Mouse (Mus musculus) G1E (cell line): Measurements from ENCODE around the gene Dgat2. TPM values are rescaled to one million over a fixed set of nuclear protein-coding genes. Genes with fewer than 3 reads are reported as not detected.

ENCODE experiments used
- ATAC-seq: 2 replicates; pipeline ENCODE4 v1.8.0; 2016; ENCODE audit warnings: mild to moderate bottlenecking; ENCODE audit not compliant: insufficient number of reproducible peaks, poor library complexity, low FRiP score, severe bottlenecking; ENCODE audit errors: extremely low read depth
- DNase-seq: peaks from one replicate; pipeline ENCODE4 v3.0.0; 2012; ENCODE audit warnings: low spot score
- H3K27me3 ChIP-seq: 2 replicates; pipeline ENCODE4 v1.6.1; 2012; ENCODE audit warnings: mild to moderate bottlenecking, low read length, inconsistent platforms; ENCODE audit not compliant: insufficient read depth
- H3K36me3 ChIP-seq: replicated peaks from 2 replicates; pipeline ENCODE3; 2012; ENCODE audit warnings: mild to moderate bottlenecking, inconsistent platforms
- H3K4me1 ChIP-seq: 2 replicates; pipeline ENCODE4 v1.6.1; 2012; ENCODE audit warnings: low read depth, low read length, inconsistent platforms, mixed read lengths; ENCODE audit not compliant: insufficient read depth
- H3K4me3 ChIP-seq: 2 replicates; pipeline ENCODE4 v1.5.1; 2012; ENCODE audit warnings: low read depth, mild to moderate bottlenecking, inconsistent platforms, low read length, moderate library complexity, mixed read lengths
- H3K9me3 ChIP-seq: replicated peaks from 2 replicates; pipeline ENCODE4 v1.6.1; 2012; ENCODE audit warnings: inconsistent platforms
- CTCF ChIP-seq: IDR thresholded peaks from 2 replicates; pipeline ENCODE4 v1.5.1; 2012; ENCODE audit warnings: low read depth, low read length, inconsistent platforms, mixed read lengths
- GATA1 ChIP-seq: IDR thresholded peaks from 2 replicates; pipeline ENCODE4 v1.6.1; 2012; ENCODE audit warnings: borderline replicate concordance, low read length, inconsistent platforms, mixed read lengths
- GATA2 ChIP-seq: IDR thresholded peaks from 2 replicates; pipeline ENCODE4 v1.6.1; 2012; ENCODE audit warnings: low read depth, low read length, inconsistent platforms, borderline replicate concordance
- POLR2AphosphoS5 ChIP-seq: IDR thresholded peaks from 2 replicates; pipeline ENCODE4 v1.6.1; 2012; ENCODE audit warnings: low read depth, low read length, inconsistent platforms; ENCODE audit not compliant: insufficient replicate concordance
- TAL1 ChIP-seq: conservative IDR thresholded peaks from 2 replicates; pipeline ENCODE4 v1.6.1; 2012; ENCODE audit warnings: low read depth, low read length, inconsistent platforms, mixed read lengths
- polyA plus RNA-seq: library from polyadenylated mRNA; stranded (reverse); fragments of >175 nt; gene quantifications from 2 replicates; pipeline ENCODE4 v1.2.3, GENCODE M21; 2012
- total RNA-seq, 2 experiments: library from RNA; stranded (forward) in 1 of 2; stranded (reverse) in 1 of 2; fragments of 200-1000 nt in 1 of 2; fragments of >200 nt in 1 of 2; fragmentation: Nextera tagmentation in 1 of 2; gene quantifications; 2 replicates each; pipeline ENCODE4 v1.2.3; 2014 to 2017

Gene Dgat2
- total and polyA plus RNA-seq, 3 experiments, result 0.08 to 0.27 TPM; not detected in 1

DNA sequence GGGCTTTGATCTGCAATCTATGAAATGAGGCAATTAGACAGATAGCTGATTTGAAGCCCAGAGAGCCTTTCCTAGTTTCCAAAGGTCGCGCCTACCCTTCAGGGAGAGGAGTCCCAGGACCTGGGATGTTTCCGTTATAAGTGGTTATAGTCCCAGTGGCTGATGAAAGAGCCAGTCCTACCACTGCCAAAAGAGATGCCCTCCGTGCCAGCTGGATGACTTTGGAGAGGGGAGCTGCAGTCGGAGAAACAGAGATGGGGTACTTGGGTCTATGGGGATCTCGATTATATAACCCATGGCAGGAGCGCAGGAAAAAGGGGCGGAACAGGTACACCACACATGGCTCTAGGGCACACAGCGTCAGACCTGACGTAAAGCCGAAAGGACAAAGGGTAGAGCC is 20.6 kb downstream of the Dgat2 start:
- ATAC-seq (no peak), DNase-seq (no peak)
- Histone ChIP-seq H3K4me1 (peaks cover 14% of the 10 kb centered on the region), H3K36me3 (no peaks in the 10 kb centered on the region), H3K4me3 (no peak overlapping the region), H3K9me3 (no peaks in the 10 kb centered on the region), H3K27me3 (peaks cover 63% of the 10 kb centered on the region)
- no peak for TF ChIP-seq POLR2AphosphoS5
- no peak for TF ChIP-seq GATA1
- TF ChIP-seq GATA2, result no peak
- TF ChIP-seq TAL1, result no peak

DNA sequence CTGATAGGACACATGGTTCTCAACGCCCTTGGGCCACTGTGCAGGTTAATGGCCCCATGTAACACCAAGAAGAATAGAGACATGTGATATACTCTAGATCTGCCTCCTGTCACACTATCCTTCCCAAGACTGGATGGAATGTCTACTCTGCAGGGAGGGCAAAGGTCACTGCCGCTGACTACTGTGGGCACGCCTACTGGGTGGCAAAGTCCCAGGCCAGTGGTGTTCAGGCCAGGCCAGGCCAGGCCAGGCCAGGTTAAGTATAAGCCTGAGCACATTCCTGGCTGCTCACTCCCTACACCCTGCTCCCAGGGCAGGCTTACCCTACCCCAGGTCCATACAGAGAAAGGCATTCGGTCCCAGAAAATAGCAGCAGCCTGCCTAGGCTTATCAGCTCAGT is 21.0 kb downstream of the Dgat2 start:
- TF ChIP-seq POLR2AphosphoS5 (no peak), CTCF (no peak), GATA2 (no peak), TAL1 (no peak), GATA1 (no peak)
- ATAC-seq (no peak), DNase-seq (no peak)

DNA sequence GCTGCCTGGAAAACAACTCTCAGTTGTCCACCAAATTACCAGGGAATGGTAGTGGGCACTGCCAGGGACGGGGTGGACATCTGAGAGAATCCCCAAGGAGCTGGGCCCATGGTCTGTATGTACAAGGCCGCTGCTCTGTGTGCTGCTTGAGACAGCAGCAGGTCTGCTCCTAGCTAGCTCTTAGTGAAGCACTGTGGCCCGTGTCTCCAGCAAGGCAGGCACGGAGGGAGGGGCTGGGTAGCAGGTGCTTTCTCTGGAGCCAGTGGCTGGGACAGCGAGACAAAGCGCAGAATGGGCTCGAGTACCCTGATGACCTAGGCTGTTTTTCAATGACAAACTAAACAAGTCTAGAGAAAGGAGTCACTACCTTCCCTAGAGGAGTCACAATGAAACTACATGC is 21.5 kb downstream of the Dgat2 start:
- Histone ChIP-seq H3K36me3 (no peaks in the 10 kb centered on the region), H3K4me3 (no peak overlapping the region; the same call in 1 of the 2 replicates), H3K9me3 (no peaks in the 10 kb centered on the region), H3K27me3 (peaks cover 66% of the 10 kb centered on the region), H3K4me1 (peaks cover 17% of the 10 kb centered on the region)
- DNase-seq (no peak), ATAC-seq (no peak)
- TF ChIP-seq GATA1 (no peak), GATA2 (no peak), TAL1 (no peak), POLR2AphosphoS5 (no peak), CTCF (no peak)

More for the DNA sequence above, 21.0 kb downstream of the Dgat2 start:
- H3K36me3 ChIP-seq, result no peaks in the 10 kb centered on the region
- H3K4me3 ChIP-seq, result no peak overlapping the region
- H3K4me1 ChIP-seq, result peaks cover 14% of the 10 kb centered on the region
- no peaks in the 10 kb centered on the region for H3K9me3 ChIP-seq
- peaks cover 64% of the 10 kb centered on the region for H3K27me3 ChIP-seq

DNA sequence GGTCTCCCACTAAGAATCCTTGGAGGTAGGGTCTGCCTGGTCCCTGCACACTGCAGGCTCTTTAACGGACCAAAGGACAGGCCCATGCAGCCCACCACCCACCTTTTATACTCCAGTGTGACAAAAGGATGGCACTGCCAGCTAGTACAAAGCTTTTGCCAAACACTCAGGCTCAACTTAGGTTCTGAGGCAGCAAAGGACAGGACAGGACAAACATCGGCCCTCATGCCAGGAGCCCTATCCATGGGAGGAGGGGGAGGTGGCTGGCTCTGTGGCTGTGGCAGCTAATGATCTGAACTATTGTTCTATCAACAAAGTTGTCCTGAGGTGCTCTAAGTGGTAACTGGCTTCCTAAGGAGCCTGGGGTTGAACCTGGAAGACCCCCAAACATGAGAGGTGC is 23.1 kb downstream of the Dgat2 start:
- Histone ChIP-seq H3K27me3 (peaks cover 55% of the 10 kb centered on the region), H3K4me1 (peaks cover 28% of the 10 kb centered on the region), H3K9me3 (no peaks in the 10 kb centered on the region), H3K36me3 (no peaks in the 10 kb centered on the region), H3K4me3 (no peak overlapping the region)
- ATAC-seq (no peak), DNase-seq (no peak)
- TF ChIP-seq POLR2AphosphoS5 (no peak), GATA1 (no peak), TAL1 (no peak), CTCF (no peak), GATA2 (no peak)

DNA sequence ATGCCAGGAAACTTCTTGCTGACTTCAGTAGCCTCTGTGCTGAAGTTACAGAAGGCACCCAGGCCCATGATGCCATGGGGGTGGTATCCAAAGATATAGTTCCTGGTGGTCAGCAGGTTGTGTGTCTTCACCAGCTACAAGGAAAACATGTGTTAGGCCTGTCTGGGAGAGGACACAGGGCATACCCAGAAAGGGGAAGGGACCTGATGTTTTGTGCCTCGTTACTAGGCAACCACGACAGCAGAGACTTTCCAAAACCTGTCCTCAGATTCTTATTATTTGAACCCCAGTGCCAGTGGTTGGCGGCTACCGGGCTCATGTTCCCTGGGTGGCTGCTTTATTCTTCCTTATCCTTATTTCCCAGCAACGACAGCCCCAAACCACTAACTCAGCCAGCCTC is 23.6 kb downstream of the Dgat2 start:
- H3K4me1 ChIP-seq, result peaks cover 34% of the 10 kb centered on the region
- ATAC-seq (no peak), DNase-seq (no peak)
- peaks cover 55% of the 10 kb centered on the region for H3K27me3 ChIP-seq
- no peaks in the 10 kb centered on the region for H3K9me3 ChIP-seq
- H3K36me3 ChIP-seq, result no peaks in the 10 kb centered on the region
- TF ChIP-seq GATA2 (no peak), POLR2AphosphoS5 (no peak), TAL1 (no peak), CTCF (no peak), GATA1 (no peak)
- H3K4me3 ChIP-seq, result no peak overlapping the region

DNA sequence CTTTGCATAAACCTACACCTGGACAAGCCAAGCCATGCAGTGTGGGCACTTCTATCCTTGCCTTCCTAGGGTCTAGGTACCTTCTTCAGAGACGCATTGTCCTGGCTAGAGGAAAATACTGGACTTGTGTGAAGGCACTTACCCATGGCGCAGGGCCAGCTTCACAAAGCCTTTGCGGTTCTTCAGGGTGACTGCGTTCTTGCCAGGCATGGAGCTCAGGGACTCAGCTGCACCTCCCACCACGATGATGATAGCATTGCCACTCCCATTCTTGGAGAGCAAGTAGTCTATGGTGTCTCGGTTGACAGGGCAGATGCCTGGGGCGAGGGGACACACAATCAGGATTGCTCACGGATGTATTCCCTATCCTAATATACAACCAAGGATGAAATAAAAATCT is 24.5 kb downstream of the Dgat2 start:
- DNase-seq (no peak), ATAC-seq (no peak)
- TF ChIP-seq GATA2, result no peak
- no peak for TF ChIP-seq CTCF
- no peak for TF ChIP-seq POLR2AphosphoS5
- no peak for TF ChIP-seq TAL1
- no peak for TF ChIP-seq GATA1
- Histone ChIP-seq H3K36me3 (no peaks in the 10 kb centered on the region), H3K27me3 (peaks cover 51% of the 10 kb centered on the region), H3K4me1 (peaks cover 37% of the 10 kb centered on the region), H3K4me3 (no peak overlapping the region), H3K9me3 (no peaks in the 10 kb centered on the region)

DNA sequence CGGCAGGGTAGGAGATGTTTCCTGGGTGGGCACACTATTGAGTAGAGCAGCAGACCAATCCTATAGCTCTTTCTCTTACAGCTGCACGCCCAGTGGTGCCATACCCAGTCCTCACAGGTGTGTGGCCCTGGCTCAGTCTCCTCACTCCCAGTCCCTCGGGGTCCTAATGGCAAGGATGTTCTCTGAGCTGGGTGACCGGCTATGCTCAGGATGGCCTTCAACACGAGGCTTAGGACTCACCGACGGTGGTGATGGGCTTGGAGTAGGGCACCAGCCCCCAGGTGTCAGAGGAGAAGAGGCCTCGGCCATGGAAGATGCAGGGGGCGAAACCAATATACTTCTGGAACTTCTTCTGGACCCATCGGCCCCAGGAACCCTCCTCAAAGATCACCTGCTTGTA is 25.8 kb downstream of the Dgat2 start:
- TF ChIP-seq CTCF (no peak), GATA1 (no peak), TAL1 (no peak), POLR2AphosphoS5 (no peak), GATA2 (no peak)
- no peaks in the 10 kb centered on the region for H3K9me3 ChIP-seq
- H3K4me1 ChIP-seq, result peaks cover 39% of the 10 kb centered on the region
- ATAC-seq (no peak), DNase-seq (no peak)
- H3K27me3 ChIP-seq, result peaks cover 52% of the 10 kb centered on the region
- no peaks in the 10 kb centered on the region for H3K36me3 ChIP-seq
- H3K4me3 ChIP-seq, result no peak overlapping the region
